Comparison of ENCODE assay signal across 16 mouse cellular contexts in the genomic region with DNA sequence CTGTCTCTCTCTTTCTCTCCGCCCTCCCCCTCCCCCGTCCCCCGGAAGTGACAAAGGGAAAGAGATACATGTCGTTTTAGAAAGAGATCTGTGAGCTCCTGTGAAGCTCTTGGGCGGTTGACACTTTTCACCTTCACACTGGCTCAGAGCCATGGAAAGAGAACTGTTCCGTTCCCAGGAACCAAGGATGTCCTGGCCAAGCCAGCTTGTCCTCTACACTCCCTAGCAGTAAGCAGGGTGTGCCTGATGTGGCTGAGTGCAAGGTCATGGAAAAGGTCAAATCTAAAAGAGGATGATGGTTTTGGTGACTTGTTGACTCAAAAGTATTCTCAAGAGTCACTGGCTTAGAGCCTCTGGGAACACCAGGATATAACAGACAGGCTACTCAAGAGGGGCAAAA.
DNase-seq lines count a peak whose midpoint lies in the region; ATAC-seq lines count a peak whose summit lies in the region.
"Had no signal": no experiment of that assay in that cellular context is flagged by ENCODE, and none has a peak within 500 bp of the region (broad histone marks: within the 10 kb centered on the region; RNA-seq: fewer than 3 reads in every experiment).

No protein-coding gene starts in this region.

- peak; percentile 56; the same call in 1 of the 2 replicates for ATAC-seq in lung, embryonic 16.5 days (ENCODE audit: low read depth)
- peak; percentile 39; the same call in 1 of the 2 replicates for ATAC-seq in heart, embryonic 12.5 days (ENCODE audit: insufficient number of reproducible peaks, low FRiP score)
- no peak for ATAC-seq in forebrain, embryonic 12.5 days (ENCODE audit: low FRiP score)
- ATAC-seq: forebrain, embryonic 14.5 days; intestine, embryonic 15.5 days; midbrain, embryonic 13.5 days had no signal

- no peaks in the 10 kb centered on the region for H3K9me3 ChIP-seq in lung, embryonic 16.5 days (ENCODE audit: control insufficient read depth, low read length)
- H3K9me3 ChIP-seq in heart, embryonic 12.5 days (replicated peaks), result no peaks in the 10 kb centered on the region
- no peaks in the 10 kb centered on the region for H3K9me3 ChIP-seq in forebrain, embryonic 12.5 days
- H3K9me3 ChIP-seq: hindbrain, embryonic 12.5 days; intestine, embryonic 15.5 days; limb, embryonic 13.5 days; midbrain, embryonic 13.5 days had no signal

- H3K4me3 ChIP-seq in lung, embryonic 16.5 days (ENCODE audit: low read length), result no peak overlapping the region
- no peak overlapping the region for H3K4me3 ChIP-seq in heart, embryonic 12.5 days
- H3K4me3 ChIP-seq in forebrain, embryonic 12.5 days (replicated peaks), result no peak overlapping the region
- H3K4me3 ChIP-seq: gastrocnemius, adult 2 months; hindbrain, embryonic 12.5 days; intestine, embryonic 15.5 days; limb, embryonic 13.5 days; midbrain, embryonic 13.5 days had no signal

- no peak overlapping the region for H3K9ac ChIP-seq in lung, embryonic 16.5 days (ENCODE audit: low read length)
- no peak overlapping the region for H3K9ac ChIP-seq in heart, embryonic 12.5 days
- H3K9ac ChIP-seq in forebrain, embryonic 12.5 days, result no peak overlapping the region
- H3K9ac ChIP-seq: hindbrain, embryonic 12.5 days; intestine, embryonic 15.5 days; limb, embryonic 13.5 days; midbrain, embryonic 13.5 days had no signal

- no peaks in the 10 kb centered on the region for H3K4me1 ChIP-seq in lung, embryonic 16.5 days (replicated peaks; ENCODE audit: control insufficient read depth, insufficient read depth, low read length)
- H3K4me1 ChIP-seq in heart, embryonic 12.5 days (replicated peaks), result peaks cover 19% of the 10 kb centered on the region
- H3K4me1 ChIP-seq in forebrain, embryonic 12.5 days, result no peaks in the 10 kb centered on the region
- H3K4me1 ChIP-seq: intestine, embryonic 15.5 days; midbrain, embryonic 13.5 days had no signal

- no peaks in the 10 kb centered on the region for H3K36me3 ChIP-seq in lung, embryonic 16.5 days (ENCODE audit: control insufficient read depth, insufficient read depth, low read length)
- H3K36me3 ChIP-seq in heart, embryonic 12.5 days, result no peaks in the 10 kb centered on the region
- H3K36me3 ChIP-seq in forebrain, embryonic 12.5 days (replicated peaks), result no peaks in the 10 kb centered on the region
- H3K36me3 ChIP-seq: hindbrain, embryonic 12.5 days; intestine, embryonic 15.5 days; limb, embryonic 13.5 days; midbrain, embryonic 13.5 days had no signal

- WGBS in lung, embryonic 16.5 days, result 52% methylated on average over 6 of the region's 6 CpGs
- 43% methylated on average over 6 of the region's 6 CpGs for WGBS in heart, embryonic 12.5 days
- 79% methylated on average over 6 of the region's 6 CpGs for WGBS in forebrain, embryonic 12.5 days

- no peak overlapping the region for H3K27ac ChIP-seq in lung, embryonic 16.5 days (ENCODE audit: low read length)
- peak overlapping the region; percentile 56 for H3K27ac ChIP-seq in heart, embryonic 12.5 days (ENCODE audit: poor library complexity, severe bottlenecking)
- H3K27ac ChIP-seq in forebrain, embryonic 12.5 days, result no peak overlapping the region
- H3K27ac ChIP-seq: gastrocnemius, adult 2 months; hindbrain, embryonic 12.5 days; intestine, embryonic 15.5 days; limb, embryonic 13.5 days; midbrain, embryonic 13.5 days had no signal

- H3K4me2 ChIP-seq in lung, embryonic 16.5 days (ENCODE audit: low read depth, low read length), result no peak overlapping the region
- H3K4me2 ChIP-seq in heart, embryonic 12.5 days, result no peak overlapping the region
- no peak overlapping the region for H3K4me2 ChIP-seq in forebrain, embryonic 12.5 days
- H3K4me2 ChIP-seq: hindbrain, embryonic 12.5 days; intestine, embryonic 15.5 days; limb, embryonic 13.5 days; midbrain, embryonic 13.5 days had no signal

- no peak for DNase-seq in lung, postnatal 14 days
- peak; percentile 32 to 56 for DNase-seq in adrenal gland, postnatal 36 days
- peak; percentile 71 for DNase-seq in heart, postnatal 4 days
- no peak for DNase-seq in ovary, postnatal 10 days (ENCODE audit: low spot score)
- DNase-seq: cerebellum, adult 2 months; gastrocnemius, adult 2 months; kidney, postnatal 14 days; thymus, postnatal 14 days had no signal

- no peaks in the 10 kb centered on the region for H3K27me3 ChIP-seq in lung, embryonic 16.5 days (ENCODE audit: control insufficient read depth, insufficient read depth, low read depth, low read length)
- no peaks in the 10 kb centered on the region for H3K27me3 ChIP-seq in heart, embryonic 12.5 days (replicated peaks)
- H3K27me3 ChIP-seq in forebrain, embryonic 12.5 days, result peaks cover 50% of the 10 kb centered on the region
- H3K27me3 ChIP-seq: hindbrain, embryonic 12.5 days; intestine, embryonic 15.5 days had no signal

Comparison
In these comparisons a context has a peak if more than half of its experiments do, and no peak if none do; other contexts are left out.
1. DNase-seq: peak in adrenal gland, postnatal 36 days (2 of 2) and heart, postnatal 4 days (single experiment); none in lung, postnatal 14 days (single experiment) and ovary, postnatal 10 days (single experiment).